Mouse (Mus musculus) neural tube, embryonic 11.5 days (tissue): ENCODE data around the gene Ccdc28a. TPM values are rescaled to one million over a fixed set of nuclear protein-coding genes. Genes with fewer than 3 reads are reported as not detected.

ENCODE experiments used
- ATAC-seq: fragments of 200-750 bp; cut with Nextera tagmentation; 2 replicates; pipeline ENCODE4 v1.8.0; 2017; ENCODE audit warnings: moderate number of reproducible peaks, mild to moderate bottlenecking, moderate TSS enrichment, moderate library complexity; ENCODE audit not compliant: insufficient read depth, low FRiP score, low TSS enrichment
- DNase-seq: peaks from one replicate; pipeline ENCODE4 v3.0.0-alpha.2; 2015; ENCODE audit warnings: low spot score
- H3K27ac ChIP-seq: fragments of 300-500 bp; sonication (generic); 2 replicates; pipeline ENCODE4 v1.5.1; 2014; ENCODE audit warnings: low read depth, mild to moderate bottlenecking, low read length
- H3K27me3 ChIP-seq: fragments of 300-500 bp; sonication (generic); 2 replicates; pipeline ENCODE4 v1.6.1; 2014; ENCODE audit warnings: mild to moderate bottlenecking, low read length, mixed read lengths; ENCODE audit not compliant: control insufficient read depth, insufficient read depth
- H3K36me3 ChIP-seq: fragments of 300-500 bp; sonication (generic); 2 replicates; pipeline ENCODE4 v1.6.1; 2014; ENCODE audit warnings: mild to moderate bottlenecking, low read length, moderate library complexity, mixed read lengths; ENCODE audit not compliant: control insufficient read depth, insufficient read depth
- H3K4me1 ChIP-seq: fragments of 300-500 bp; sonication (generic); 2 replicates; pipeline ENCODE4 v1.6.1; 2014; ENCODE audit warnings: low read length, mixed read lengths; ENCODE audit not compliant: control insufficient read depth, insufficient read depth
- H3K4me2 ChIP-seq: fragments of 300-500 bp; sonication (generic); 2 replicates; pipeline ENCODE4 v1.6.1; 2014; ENCODE audit warnings: low read depth, mild to moderate bottlenecking, moderate library complexity
- H3K4me3 ChIP-seq: fragments of 300-500 bp; sonication (generic); 2 replicates; pipeline ENCODE4 v1.5.1; 2014; ENCODE audit warnings: low read depth, low read length
- H3K9ac ChIP-seq: fragments of 300-500 bp; sonication (generic); 2 replicates; pipeline ENCODE4 v1.6.1; 2014; ENCODE audit warnings: mild to moderate bottlenecking, low read length
- H3K9me3 ChIP-seq: fragments of 300-500 bp; sonication (generic); 2 replicates; pipeline ENCODE4 v1.6.1; 2016; ENCODE audit warnings: low read length; ENCODE audit not compliant: control insufficient read depth
- WGBS: fragments of 180-500 bp; shearing (Covaris S2); extraction: QIAGEN DNeasy Blood & Tissue Kit; methylation state at CpG from one replicate; pipeline ENCODE4 v1.1.7; 2014; 5-methylcytosine and 5-hydroxymethylcytosine counted together
- polyA plus RNA-seq: library from polyadenylated mRNA; unstranded; fragments of >200 nt; fragmentation: Nextera tagmentation; extraction: Ambion mirVana; gene quantifications from 2 replicates; pipeline ENCODE4 v1.2.1, GENCODE M21; 2014

The Ccdc28a gene
- polyA plus RNA-seq, 1 experiment from 2014 or later: 7.7 TPM

GRCm38 (mm10) chr10:18233891-18234290 lies 907 bp downstream of the Ccdc28a start:
- DNase-seq (no peak), ATAC-seq (no peak)
- H3K27ac ChIP-seq: no peak overlapping the region
- H3K9ac ChIP-seq: no peak overlapping the region
- peak overlapping the region; percentile 45; the same call in 1 of the 2 replicates for H3K4me2 ChIP-seq
- no peaks in the 10 kb centered on the region for H3K9me3 ChIP-seq
- H3K4me1 ChIP-seq: no peaks in the 10 kb centered on the region
- 58% methylated on average over 3 of the region's 3 CpGs for WGBS
- H3K4me3 ChIP-seq: no peak overlapping the region
- H3K36me3 ChIP-seq: no peaks in the 10 kb centered on the region
- no peaks in the 10 kb centered on the region for H3K27me3 ChIP-seq

- no peaks in the 10 kb centered on the region for H3K4me1 ChIP-seq
- WGBS: 95% methylated on average over 3 of the region's 3 CpGs
These were observed 10.4 kb downstream of the Ccdc28a start for GRCm38 (mm10) chr10:18224386-18224785.

DNA sequence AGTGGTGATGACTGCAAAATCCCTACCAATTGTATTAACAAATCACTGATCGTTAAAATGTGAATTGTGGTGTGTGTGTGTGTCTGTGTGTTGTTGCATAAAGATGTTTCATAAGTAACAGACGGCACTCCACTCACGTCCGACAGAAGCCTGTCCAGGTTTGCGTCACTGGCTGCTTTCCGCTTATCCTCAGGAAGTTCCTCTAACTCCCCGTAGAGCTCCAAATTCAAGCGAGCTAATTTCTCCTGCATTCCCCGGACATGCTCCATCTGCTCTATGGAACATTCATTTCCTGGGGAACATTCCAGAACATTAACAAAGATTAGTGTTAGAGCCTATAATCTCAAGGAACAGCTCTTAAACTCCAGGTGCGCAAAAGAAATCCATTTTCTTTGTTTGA lies 15.4 kb downstream of the Ccdc28a start:
- Histone ChIP-seq H3K27ac (no peak overlapping the region), H3K9me3 (no peaks in the 10 kb centered on the region), H3K9ac (no peak overlapping the region), H3K4me3 (no peak overlapping the region), H3K27me3 (no peaks in the 10 kb centered on the region), H3K4me2 (no peak overlapping the region), H3K4me1 (no peaks in the 10 kb centered on the region), H3K36me3 (no peaks in the 10 kb centered on the region)
- ATAC-seq (no peak), DNase-seq (no peak)
- WGBS: 93% methylated on average over 10 of the region's 10 CpGs

More at GRCm38 (mm10) chr10:18224386-18224785, 10.4 kb downstream of the Ccdc28a start:
- Histone ChIP-seq H3K36me3 (no peaks in the 10 kb centered on the region), H3K4me3 (no peak overlapping the region), H3K27me3 (no peaks in the 10 kb centered on the region), H3K27ac (no peak overlapping the region), H3K9ac (no peak overlapping the region), H3K9me3 (no peaks in the 10 kb centered on the region), H3K4me2 (no peak overlapping the region)
- ATAC-seq (no peak), DNase-seq (no peak)

DNA sequence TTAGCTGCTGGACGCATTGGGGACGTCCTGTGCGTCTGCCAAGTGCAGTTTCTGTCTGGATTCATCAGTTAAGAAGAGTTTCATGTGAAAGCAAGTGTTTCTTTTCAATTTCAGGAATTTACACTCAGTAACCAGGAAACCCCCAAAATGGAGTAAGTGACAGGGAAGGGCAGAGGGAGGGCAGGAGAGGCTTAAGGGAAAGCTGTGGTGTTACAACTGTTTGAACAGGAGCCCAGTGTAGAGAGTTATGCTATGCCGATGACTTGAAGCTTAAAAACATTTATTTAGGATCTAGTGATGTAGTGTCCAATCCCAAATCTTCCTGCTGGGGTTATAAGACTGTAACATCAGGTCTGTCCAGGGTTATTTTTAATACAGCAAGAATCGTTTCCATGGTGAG lies 20.7 kb downstream of the Ccdc28a start:
- no peak overlapping the region for H3K4me3 ChIP-seq
- no peak overlapping the region for H3K27ac ChIP-seq
- H3K36me3 ChIP-seq: no peaks in the 10 kb centered on the region
- ATAC-seq: no peak
- no peaks in the 10 kb centered on the region for H3K9me3 ChIP-seq
- no peaks in the 10 kb centered on the region for H3K27me3 ChIP-seq
- H3K4me1 ChIP-seq: no peaks in the 10 kb centered on the region
- H3K9ac ChIP-seq: no peak overlapping the region
- WGBS: 90% methylated on average over 5 of the region's 5 CpGs
- H3K4me2 ChIP-seq: no peak overlapping the region
- DNase-seq: no peak

GRCm38 (mm10) chr10:18213373-18213772 lies 21.4 kb downstream of the Ccdc28a start:
- no peak for ATAC-seq
- no peaks in the 10 kb centered on the region for H3K9me3 ChIP-seq
- 83% methylated on average over 4 of the region's 4 CpGs for whole genome bisulfite sequencing

GRCm38 (mm10) chr10:18210726-18211125 lies 24.1 kb downstream of the Ccdc28a start, which contains the start of gene Ect2l:
Ect2l (minus strand) TSS chr10:18210890.
- Histone ChIP-seq H3K9ac (no peak within 1 kb of the TSS), H3K4me2 (no peak within 1 kb of the TSS), H3K27me3 (no peaks in the 10 kb centered on the region), H3K27ac (no peak within 1 kb of the TSS), H3K4me3 (no peak within 1 kb of the TSS), H3K36me3 (no peaks in the 10 kb centered on the region), H3K9me3 (no peaks in the 10 kb centered on the region), H3K4me1 (no peaks in the 10 kb centered on the region)
- DNase-seq: peak; percentile 65
- ATAC-seq: no peak
- WGBS: 8% methylated on average over 11 of the region's 11 CpGs

More at GRCm38 (mm10) chr10:18213373-18213772, 21.4 kb downstream of the Ccdc28a start:
- H3K36me3 ChIP-seq: no peaks in the 10 kb centered on the region
- H3K9ac ChIP-seq: no peak overlapping the region
- no peak overlapping the region for H3K4me2 ChIP-seq
- no peak overlapping the region for H3K4me3 ChIP-seq
- H3K4me1 ChIP-seq: no peaks in the 10 kb centered on the region
- H3K27me3 ChIP-seq: no peaks in the 10 kb centered on the region
- no peak overlapping the region for H3K27ac ChIP-seq
- no peak for DNase-seq

DNA sequence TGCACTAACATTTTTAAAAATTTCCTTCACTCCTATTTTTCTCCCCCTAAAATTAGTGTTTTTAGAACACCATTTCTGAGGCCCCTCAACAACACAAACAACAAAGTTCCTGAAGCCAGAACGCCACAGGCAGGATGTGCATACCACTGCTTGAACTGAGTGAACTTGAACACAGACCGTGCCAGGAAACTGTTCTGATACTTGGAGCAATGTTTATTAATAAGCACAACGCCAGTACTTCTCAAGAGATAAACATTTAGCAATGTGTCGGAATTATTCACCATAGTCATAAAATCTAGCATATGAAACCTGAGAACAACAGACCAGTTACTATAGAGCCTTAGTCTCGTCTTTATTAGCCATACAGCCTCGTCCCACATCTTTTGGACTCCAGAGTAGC lies 24.7 kb downstream of the Ccdc28a start:
- ATAC-seq (no peak), DNase-seq (no peak)
- Histone ChIP-seq H3K4me2 (no peak overlapping the region), H3K27me3 (no peaks in the 10 kb centered on the region), H3K36me3 (no peaks in the 10 kb centered on the region), H3K4me3 (no peak overlapping the region), H3K9me3 (no peaks in the 10 kb centered on the region), H3K27ac (no peak overlapping the region), H3K4me1 (no peaks in the 10 kb centered on the region), H3K9ac (no peak overlapping the region)
- 80% methylated on average over 6 of the region's 6 CpGs for WGBS

DNA sequence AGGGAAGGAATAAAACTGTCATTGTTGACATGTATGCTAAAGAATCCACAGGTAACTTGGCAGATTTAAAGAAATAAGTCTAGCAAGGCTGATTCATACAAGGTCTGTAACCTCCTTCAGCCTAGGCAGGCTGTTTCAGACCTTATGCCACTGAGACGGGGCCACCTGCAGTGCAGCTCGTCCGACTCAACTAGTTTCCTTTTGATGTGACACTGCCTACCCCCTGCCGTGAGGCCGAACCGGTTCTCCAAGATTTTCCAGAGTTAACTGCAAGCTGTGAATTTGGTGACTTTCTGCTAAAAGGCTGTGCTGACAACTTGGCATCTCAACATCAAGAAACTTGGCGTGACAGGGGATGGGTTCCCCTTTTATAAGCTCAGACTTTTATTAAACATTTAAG lies 30.7 kb downstream of the Ccdc28a start:
- H3K4me2 ChIP-seq: no peak overlapping the region
- no peaks in the 10 kb centered on the region for H3K36me3 ChIP-seq
- no peak overlapping the region for H3K4me3 ChIP-seq
- DNase-seq (no peak), ATAC-seq (no peak)
- no peak overlapping the region for H3K9ac ChIP-seq
- H3K9me3 ChIP-seq: no peaks in the 10 kb centered on the region
- 6% methylated on average over 7 of the region's 7 CpGs for WGBS
- no peaks in the 10 kb centered on the region for H3K4me1 ChIP-seq
- H3K27me3 ChIP-seq: no peaks in the 10 kb centered on the region
- H3K27ac ChIP-seq: no peak overlapping the region

GRCm38 (mm10) chr10:18202401-18202800 lies 32.4 kb downstream of the Ccdc28a start:
- 72% methylated on average over 3 of the region's 3 CpGs for WGBS
- Histone ChIP-seq H3K36me3 (no peaks in the 10 kb centered on the region), H3K4me2 (no peak overlapping the region), H3K27ac (no peak overlapping the region), H3K27me3 (no peaks in the 10 kb centered on the region), H3K9me3 (no peaks in the 10 kb centered on the region), H3K4me3 (no peak overlapping the region), H3K4me1 (no peaks in the 10 kb centered on the region), H3K9ac (no peak overlapping the region)
- no peak for DNase-seq
- no peak for ATAC-seq
